Comparison of ENCODE assay signal across 20 mouse cellular contexts in the genomic region with DNA sequence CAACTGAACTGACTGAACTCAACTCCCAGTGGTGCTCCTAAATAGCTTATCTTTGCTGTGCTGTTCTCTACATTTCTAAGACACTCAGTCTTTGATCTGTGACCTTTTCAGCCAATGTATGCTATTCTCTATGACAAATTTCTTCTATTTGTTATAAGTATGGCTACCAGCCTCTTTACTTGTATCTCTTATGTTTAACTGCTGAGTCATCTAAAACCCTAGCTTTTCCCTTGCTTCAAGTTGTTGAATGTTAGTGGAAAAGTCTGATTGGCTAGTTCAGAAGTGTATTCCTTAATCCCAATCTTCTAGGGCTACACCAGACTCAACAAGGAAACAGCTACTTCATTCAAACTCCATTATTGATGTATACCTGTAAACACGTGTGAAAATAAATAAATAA.
A peak's percentile ranks its signal among the peaks of the same experiment; 100 is the strongest.
DNase-seq lines count a peak whose midpoint lies in the region; ATAC-seq and TF ChIP-seq lines count a peak whose summit lies in the region.
"Had no signal": no experiment of that assay in that cellular context is flagged by ENCODE, and none has a peak within 500 bp of the region (broad histone marks: within the 10 kb centered on the region; RNA-seq: fewer than 3 reads in every experiment).

No protein-coding gene starts in this region.

- no peak for DNase-seq in CH12.LX (ENCODE audit: extremely low read depth)
- DNase-seq in ES-E14 (ENCODE audit: low read depth, low spot score) = no peak
- DNase-seq in cerebellum, postnatal 36 days = no peak
- DNase-seq: adrenal gland, adult 2 months; adrenal gland, adult 8-10 months; adrenal gland, postnatal 10 days; adrenal gland, postnatal 14 days; adrenal gland, postnatal 25 days; adrenal gland, postnatal 36 days; B cell, adult 2 months; cerebellum, adult 11 months; cerebellum, adult 11-12 months; cerebellum, adult 18-20 months; cerebellum, adult 2 months; cerebellum, adult 8-10 months had no signal

- no peak for TF ChIP-seq EP300 in CH12.LX (IDR thresholded peaks at IDR 0.05; ENCODE audit: low read length)

- TF ChIP-seq POLR2A in CH12.LX (IDR thresholded peaks at IDR 0.05; ENCODE audit: low read depth, low read length) = no peak

- dilution Hi-C loops in CH12.LX (cut with MboI; ENCODE audit: extremely low pct_ligation_motif_present, extremely low pct_unique_long_range_greater_than_20kb, low sequenced_read_pairs) = no loop called here

- TF ChIP-seq CTCF in CH12.LX (conservative IDR thresholded peaks at IDR 0.05 in 1 of 2, IDR thresholded peaks at IDR 0.05 in 1 of 2; ENCODE audit: low read depth in 2 of 2, low read length in 2 of 2) = no peak

- no peak for ATAC-seq in hindbrain, embryonic 16.5 days
- ATAC-seq: activated CD4-positive, CD25-positive, alpha-beta regulatory T cell, adult 4 months; CD4-positive, CD25-positive, alpha-beta regulatory T cell, adult 4 months; Patski had no signal

- H3K9me3 ChIP-seq in CH12.LX (replicated peaks; ENCODE audit: low read length) = no peaks in the 10 kb centered on the region
- H3K9me3 ChIP-seq in ES-E14 (ENCODE audit: control insufficient read depth, insufficient read depth, low read depth, low read length) = no peaks in the 10 kb centered on the region
- peaks cover 7% of the 10 kb centered on the region; the same call in 1 of the 2 replicates for H3K9me3 ChIP-seq in hindbrain, embryonic 16.5 days (ENCODE audit: control insufficient read depth, low read length)
- H3K9me3 ChIP-seq: G1E had no signal

- H3K4me3 ChIP-seq in CH12.LX (replicated peaks in 1 of 3; ENCODE audit: low read depth in 2 of 3, low read length in 2 of 3, poor library complexity in 1 of 3) (no peak overlapping the region), ES-E14 (ENCODE audit: insufficient read depth in 1 of 2, low read depth in 1 of 2, low read length in 2 of 2, poor library complexity in 1 of 2, severe bottlenecking in 1 of 2) (no peak overlapping the region)
- no peak overlapping the region for H3K4me3 ChIP-seq in hindbrain, embryonic 16.5 days (ENCODE audit: low read length)

- peaks cover 2 to 15% of the 10 kb centered on the region in 2 experiments; a peak in 3 of 4 replicates for H3K4me1 ChIP-seq in CH12.LX (ENCODE audit: control insufficient read depth in 1 of 2, insufficient read depth in 2 of 2)
- H3K4me1 ChIP-seq in ES-E14 (ENCODE audit: control insufficient read depth in 2 of 2, insufficient read depth in 2 of 2, low read length in 2 of 2, poor library complexity in 1 of 2) = no peaks in the 10 kb centered on the region
- H3K4me1 ChIP-seq in hindbrain, embryonic 16.5 days (ENCODE audit: control insufficient read depth, insufficient read depth, low read depth, low read length) = no peaks in the 10 kb centered on the region

- in situ Hi-C loops in CH12.LX (cut with MboI; ENCODE audit: low pct_ligation_motif_present, low pct_unique_long_range_greater_than_20kb, low sequenced_read_pairs) (no loop called here), ES-E14 (cut with MboI; ENCODE audit: low sequenced_read_pairs in 2 of 2, unreplicated experiment in 2 of 2) (no loop called here)

- H3K27ac ChIP-seq in CH12.LX (ENCODE audit: insufficient read depth, low read depth) (no peak overlapping the region), ES-E14 (ENCODE audit: insufficient read depth, low read depth, low read length, poor library complexity, severe bottlenecking) (no peak overlapping the region)
- no peak overlapping the region for H3K27ac ChIP-seq in hindbrain, embryonic 16.5 days (ENCODE audit: low read depth, low read length)

- H3K4me2 ChIP-seq in CH12.LX (ENCODE audit: insufficient read depth, low read depth, poor library complexity, severe bottlenecking) = no peak overlapping the region
- H3K4me2 ChIP-seq in hindbrain, embryonic 16.5 days (ENCODE audit: low read length) = no peak overlapping the region

- H3K36me3 ChIP-seq in CH12.LX (replicated peaks in 1 of 2; ENCODE audit: control insufficient read depth in 1 of 2, insufficient read depth in 1 of 2, low read length in 1 of 2) = no peaks in the 10 kb centered on the region
- no peaks in the 10 kb centered on the region for H3K36me3 ChIP-seq in ES-E14 (ENCODE audit: control insufficient read depth, insufficient read depth, low read length, poor library complexity, severe bottlenecking)
- H3K36me3 ChIP-seq in hindbrain, embryonic 16.5 days (ENCODE audit: control insufficient read depth, insufficient read depth, low read length) = no peaks in the 10 kb centered on the region
- H3K36me3 ChIP-seq: G1E had no signal

- no peaks in the 10 kb centered on the region for H3K79me2 ChIP-seq in CH12.LX (replicated peaks; ENCODE audit: control insufficient read depth, extremely low read depth, insufficient read depth, poor library complexity, severe bottlenecking)

- H3K27me3 ChIP-seq in CH12.LX (replicated peaks) = no peaks in the 10 kb centered on the region
- no peaks in the 10 kb centered on the region for H3K27me3 ChIP-seq in hindbrain, embryonic 16.5 days (replicated peaks; ENCODE audit: control insufficient read depth, insufficient read depth, low read length)
- H3K27me3 ChIP-seq: Patski had no signal

- no peak for TF ChIP-seq RAD21 in CH12.LX (IDR thresholded peaks at IDR 0.05; ENCODE audit: low read depth, low read length)

- WGBS in hindbrain, embryonic 16.5 days = 86% methylated on average over 1 of the region's 1 CpGs

- H3K9ac ChIP-seq in CH12.LX (ENCODE audit: insufficient read depth, low read depth) (no peak overlapping the region), ES-E14 (ENCODE audit: insufficient read depth, low read depth, low read length, poor library complexity, severe bottlenecking) (no peak overlapping the region)
- H3K9ac ChIP-seq in hindbrain, embryonic 16.5 days (ENCODE audit: low read depth, low read length) = no peak overlapping the region

TF ChIP-seq in CH12.LX, 34 proteins besides CTCF, POLR2A, EP300 and RAD21:
- TF ChIP-seq MYC (IDR thresholded peaks at IDR 0.05; ENCODE audit: low read depth, low read length) = no peak
- TF ChIP-seq SIN3A (IDR thresholded peaks at IDR 0.05; ENCODE audit: low read length) = no peak
- TF ChIP-seq MAFK (IDR thresholded peaks at IDR 0.05; ENCODE audit: insufficient replicate concordance, low read length) = peak; percentile 66; the same call in 1 of the 2 replicates
- TF ChIP-seq SMC3 (IDR thresholded peaks at IDR 0.05; ENCODE audit: low read depth, low read length) = no peak
- TF ChIP-seq BHLHE40 (IDR thresholded peaks at IDR 0.05; ENCODE audit: low read depth, low read length) = no peak
- TF ChIP-seq TBP (conservative IDR thresholded peaks at IDR 0.05; ENCODE audit: low read depth, low read length) = no peak
- no peak for TF ChIP-seq RCOR1 (conservative IDR thresholded peaks at IDR 0.05; ENCODE audit: low read depth, low read length)
TF ChIP-seq in CH12.LX: peak in this region for 1.

TF ChIP-seq in ES-E14, 5 proteins besides CTCF, POLR2A, EP300 and RAD21:
- TF ChIP-seq MAFK (IDR thresholded peaks at IDR 0.05; ENCODE audit: insufficient read depth, low read depth, low read length) (peak; percentile 67; the same call in 1 of the 2 replicates), ZNF384 (IDR thresholded peaks at IDR 0.05; ENCODE audit: low read depth, low read length) (no peak), HCFC1 (IDR thresholded peaks at IDR 0.05; ENCODE audit: borderline replicate concordance, insufficient read depth, low read length) (no peak)
TF ChIP-seq in ES-E14: peak in this region for 1.
